Mouse (Mus musculus) layer of hippocampus, adult 9-11 months (tissue): ENCODE results near the gene Pfn3.

Source experiments
- DNase-seq: peaks from one replicate; pipeline ENCODE4 v3.0.0; 2022

Pfn3 gene

GRCm38 (mm10) chr13:55391626-55392029, 23.4 kb downstream of the Pfn3 start:
- no peak for DNase-seq

GRCm38 (mm10) chr13:55390644-55391043, 24.4 kb downstream of the Pfn3 start:
- DNase-seq, result no peak

GRCm38 (mm10) chr13:55381790-55382189, 33.2 kb downstream of the Pfn3 start:
- peak; percentile 90 for DNase-seq

- no peak for DNase-seq
These were observed 36.0 kb downstream of the Pfn3 start for GRCm38 (mm10) chr13:55378907-55379580.

- DNase-seq, result no peak
These were observed 39.2 kb downstream of the Pfn3 start for GRCm38 (mm10) chr13:55375877-55376276.

GRCm38 (mm10) chr13:55374206-55374924, 40.7 kb downstream of the Pfn3 start:
- DNase-seq, result no peak

GRCm38 (mm10) chr13:55371740-55372139, 43.3 kb downstream of the Pfn3 start:
- no peak for DNase-seq

GRCm38 (mm10) chr13:55371007-55371681, 43.9 kb downstream of the Pfn3 start:
- DNase-seq, result peak; percentile 88

GRCm38 (mm10) chr13:55370234-55370633, 44.8 kb downstream of the Pfn3 start:
- no peak for DNase-seq

GRCm38 (mm10) chr13:55369531-55370114, 45.4 kb downstream of the Pfn3 start, which contains the start of gene Rgs14:
TSS of gene Rgs14 (plus strand) at chr13:55369732.
- peak; percentile 74 for DNase-seq

GRCm38 (mm10) chr13:55368401-55368800, 46.6 kb downstream of the Pfn3 start:
- DNase-seq, result no peak
